Mouse (Mus musculus) heart, adult 2 months (tissue): ENCODE results near the gene Gucd1. TPM values are rescaled to one million over a fixed set of nuclear protein-coding genes. Genes with fewer than 3 reads are reported as not detected.
"Not testable (repeated sequence)": the region's sequence is repeated elsewhere in the genome, so short reads cannot be mapped to it uniquely, and the experiment has no call there.

ENCODE experiments used
- DNase-seq, 2 experiments: peaks; one replicate each; pipeline ENCODE4 v3.0.0; 2021
- H3K27ac ChIP-seq: fragments of 200-600 bp; 2 replicates; pipeline ENCODE4 v1.8.1; 2022
- H3K27me3 ChIP-seq: fragments of 200-500 bp; 2 replicates; pipeline ENCODE4 v1.6.1; 2012; ENCODE audit warnings: mild to moderate bottlenecking, low read length, inconsistent platforms, mixed read lengths; ENCODE audit not compliant: control insufficient read depth, insufficient read depth
- H3K36me3 ChIP-seq: fragments of 200-500 bp; 2 replicates; pipeline ENCODE4 v1.6.1; 2012; ENCODE audit warnings: low read length, inconsistent platforms; ENCODE audit not compliant: control insufficient read depth, insufficient read depth
- H3K4me1 ChIP-seq: fragments of 200-500 bp; 2 replicates; pipeline ENCODE4 v1.6.1; 2011; ENCODE audit warnings: low read length; ENCODE audit not compliant: control insufficient read depth, insufficient read depth
- H3K4me3 ChIP-seq: fragments of 200-600 bp; 2 replicates; pipeline ENCODE4 v1.8.1; 2022
- H3K79me2 ChIP-seq: fragments of 200-500 bp; replicated peaks from 2 replicates; pipeline ENCODE4 v1.6.1; 2012; ENCODE audit warnings: mild to moderate bottlenecking, inconsistent platforms, low read length, moderate library complexity, mixed read lengths; ENCODE audit not compliant: control insufficient read depth, insufficient read depth
- H3K9ac ChIP-seq: fragments of 200-500 bp; 2 replicates; pipeline ENCODE4 v1.6.1; 2012; ENCODE audit warnings: low read depth, mild to moderate bottlenecking, control low read depth, inconsistent platforms, low read length, mixed read lengths
- CTCF ChIP-seq: fragments of 200-600 bp; IDR thresholded peaks from 2 replicates; pipeline ENCODE4 v1.8.1; 2022; ENCODE audit warnings: antibody characterized with exemption, mild to moderate bottlenecking, moderate library complexity
- EP300 ChIP-seq: fragments of 200-500 bp; IDR thresholded peaks from 2 replicates; pipeline ENCODE4 v1.6.1; 2011; ENCODE audit warnings: low read depth, low read length, control low read depth; ENCODE audit not compliant: insufficient read depth
- POLR2A ChIP-seq: fragments of 200-500 bp; IDR thresholded peaks from 2 replicates; pipeline ENCODE4 v1.6.1; 2011; ENCODE audit warnings: mild to moderate bottlenecking, low read depth, low read length, control low read depth; ENCODE audit not compliant: insufficient read depth
- WGBS: fragments of 180-500 bp; shearing (Covaris S2); methylation state at CpG from one replicate; pipeline ENCODE4 v1.1.7; 2018; 5-methylcytosine and 5-hydroxymethylcytosine counted together
- intact Hi-C: fragments of 180-260 bp; cut with DNase I; formaldehyde crosslinking; loops from one replicate; pipeline ENCODE4 v1.15.1; 2025
- polyA plus RNA-seq: library from polyadenylated mRNA; depleted of rRNA; stranded (reverse); fragments of >200 nt; gene quantifications from 2 replicates; pipeline ENCODE4 v1.2.3, GENCODE M21; 2012
- total RNA-seq, 2 experiments: library from RNA; stranded (reverse); gene quantifications; 2 replicates each; pipeline ENCODE4 v1.2.3; 2021

Gucd1 gene
- total and polyA plus RNA-seq, 3 experiments: 33.2 to 44.7 (median 37.7) TPM

DNA sequence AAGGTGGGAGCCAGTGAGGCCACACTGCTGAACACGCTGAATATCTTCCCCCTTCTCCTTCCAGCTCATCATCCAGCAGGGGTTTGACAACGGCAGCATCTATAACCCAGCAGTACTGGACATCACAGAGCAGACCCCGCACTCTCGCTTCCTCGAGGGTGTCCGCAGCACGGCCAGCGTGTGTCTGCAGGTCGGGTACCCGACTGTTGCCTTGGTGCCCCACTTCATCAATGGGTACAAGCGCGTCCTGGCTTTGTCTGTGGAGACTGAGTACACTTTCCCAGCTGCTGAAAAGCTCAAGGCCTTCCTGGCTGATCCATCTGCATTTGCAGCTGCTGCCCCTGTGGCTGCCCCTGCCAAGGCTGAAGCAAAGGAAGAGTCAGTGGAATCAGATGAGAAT is 165.2 kb downstream of the Gucd1 start:
- H3K27ac ChIP-seq: no peak overlapping the region
- H3K36me3 ChIP-seq: no peaks in the 10 kb centered on the region
- H3K27me3 ChIP-seq: no peaks in the 10 kb centered on the region
- no peak overlapping the region for H3K9ac ChIP-seq
- no peak for DNase-seq
- H3K4me1 ChIP-seq: peaks cover 5% of the 10 kb centered on the region
- no peak overlapping the region for H3K4me3 ChIP-seq
- WGBS: 97% methylated on average over 12 of the region's 12 CpGs
- intact Hi-C loops: no loop called here
- TF ChIP-seq CTCF (no peak), POLR2A (no peak), EP300 (no peak)
- no peaks in the 10 kb centered on the region for H3K79me2 ChIP-seq

GRCm38 (mm10) chr10:75350564-75350963 is 167.2 kb downstream of the Gucd1 start:
- intact Hi-C loops: no loop called here
- 44% methylated on average over 5 of the region's 5 CpGs for WGBS
- Histone ChIP-seq H3K4me3 (no peak overlapping the region), H3K27me3 (no peaks in the 10 kb centered on the region), H3K27ac (peak overlapping the region; percentile 83), H3K9ac (no peak overlapping the region), H3K4me1 (peaks cover 5% of the 10 kb centered on the region), H3K79me2 (no peaks in the 10 kb centered on the region), H3K36me3 (no peaks in the 10 kb centered on the region)
- no peak for DNase-seq
- TF ChIP-seq EP300 (no peak), POLR2A (no peak), CTCF (no peak)

DNA sequence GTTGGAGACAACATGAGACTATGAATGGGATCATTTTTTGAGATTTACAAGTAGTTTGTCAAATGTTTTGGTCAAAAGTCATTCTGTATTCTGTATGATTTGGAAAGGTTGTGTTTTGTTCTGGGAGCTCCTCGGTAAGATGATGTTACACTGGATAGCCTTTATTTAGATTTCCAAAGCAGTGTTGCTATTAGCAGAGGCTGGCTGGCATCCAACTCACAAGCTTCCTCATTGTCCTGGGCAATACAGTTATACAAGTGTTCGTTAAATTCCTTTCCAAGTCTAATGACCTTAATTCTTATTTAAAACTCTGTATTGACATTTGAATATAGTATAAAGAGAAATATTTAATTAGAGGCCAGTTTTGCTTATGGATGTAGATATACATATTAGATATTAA is 172.5 kb downstream of the Gucd1 start:
- TF ChIP-seq POLR2A (no peak), EP300 (no peak), CTCF (no peak)
- Histone ChIP-seq H3K36me3 (peaks cover 5% of the 10 kb centered on the region), H3K9ac (no peak overlapping the region), H3K27ac (no peak overlapping the region; the same call in 1 of the 2 replicates), H3K4me3 (no peak overlapping the region), H3K79me2 (no peaks in the 10 kb centered on the region), H3K4me1 (peaks cover 5% of the 10 kb centered on the region), H3K27me3 (no peaks in the 10 kb centered on the region)
- WGBS: 6% methylated on average over 2 of the region's 2 CpGs
- DNase-seq: no peak
- intact Hi-C loops: no loop called here

GRCm38 (mm10) chr10:75344563-75344962 is 173.2 kb downstream of the Gucd1 start:
- H3K36me3 ChIP-seq, H3K4me1 ChIP-seq, H3K27ac ChIP-seq, intact Hi-C loops, H3K9ac ChIP-seq, H3K4me3 ChIP-seq, DNase-seq, H3K27me3 ChIP-seq, H3K79me2 ChIP-seq: not testable (repeated sequence)
- 37% methylated on average over 1 of the region's 1 CpGs for WGBS

DNA sequence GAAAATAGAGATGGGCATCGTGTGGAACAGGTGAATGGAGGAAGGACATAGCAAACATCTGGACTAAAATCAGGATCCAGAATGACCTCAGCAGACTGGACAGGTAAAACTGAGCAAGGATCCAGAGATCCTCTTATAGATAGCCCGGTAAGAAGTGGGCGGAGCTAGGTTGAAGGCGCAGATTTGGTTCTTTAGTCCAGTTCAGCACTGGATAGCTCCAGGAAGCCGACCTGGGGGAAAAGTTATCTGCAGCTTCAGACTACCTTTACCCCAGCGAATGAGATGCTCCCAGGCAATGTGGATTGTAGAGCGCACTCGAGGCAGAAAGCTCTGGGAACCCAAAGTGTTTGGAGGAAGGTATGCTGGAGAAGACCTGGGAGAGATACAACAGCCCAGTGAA is 175.8 kb downstream of the Gucd1 start:
- TF ChIP-seq CTCF (no peak), EP300 (no peak)
- DNase-seq: no peak
- no peaks in the 10 kb centered on the region for H3K79me2 ChIP-seq
- H3K27me3 ChIP-seq: no peaks in the 10 kb centered on the region
- no peak overlapping the region for H3K9ac ChIP-seq
- peaks cover 5% of the 10 kb centered on the region for H3K36me3 ChIP-seq
- H3K4me1 ChIP-seq: peaks cover 4% of the 10 kb centered on the region
- H3K4me3 ChIP-seq: no peak overlapping the region
- no peak overlapping the region for H3K27ac ChIP-seq
- intact Hi-C loops: no loop called here
- 45% methylated on average over 8 of the region's 8 CpGs for WGBS

GRCm38 (mm10) chr10:75339377-75339776 is 178.4 kb downstream of the Gucd1 start:
- TF ChIP-seq CTCF: no peak
- TF ChIP-seq EP300: no peak
- no peak for TF ChIP-seq POLR2A
- Histone ChIP-seq H3K27ac (no peak overlapping the region), H3K9ac (no peak overlapping the region), H3K36me3 (no peaks in the 10 kb centered on the region; the same call in 1 of the 2 replicates), H3K79me2 (no peaks in the 10 kb centered on the region), H3K4me3 (no peak overlapping the region), H3K27me3 (no peaks in the 10 kb centered on the region), H3K4me1 (peaks cover 3% of the 10 kb centered on the region)
- intact Hi-C loops: no loop called here
- 91% methylated on average over 7 of the region's 7 CpGs for WGBS
- DNase-seq: no peak
